Mouse (Mus musculus): ENCODE data around the gene Acacb. TPM values are rescaled to one million over a fixed set of nuclear protein-coding genes. Genes with fewer than 3 reads are reported as not detected.

The Acacb gene
- polyA plus RNA-seq, 1 experiment = 0.67 TPM

DNA sequence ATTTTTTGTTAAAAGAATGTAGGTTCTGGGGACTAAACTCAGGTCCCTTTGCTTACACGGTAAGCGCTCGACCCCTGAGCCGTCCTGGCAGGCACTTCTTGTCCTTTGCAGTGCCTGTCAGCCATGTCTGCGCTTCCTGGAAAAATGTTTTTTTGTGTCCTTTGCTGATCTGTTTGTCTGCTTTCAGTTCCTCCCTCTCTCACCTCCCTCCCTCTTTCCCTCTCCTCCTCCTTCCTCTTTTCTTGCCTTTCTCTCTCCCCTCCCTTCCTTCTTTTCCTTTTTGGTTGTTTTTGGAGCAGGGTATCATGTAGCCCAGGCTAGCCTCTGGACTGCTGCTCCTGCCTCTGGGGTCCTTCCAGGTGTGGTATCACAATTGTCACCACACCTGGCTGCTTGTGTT, 31.3 kb upstream of the Acacb start:
- no peaks in the 10 kb centered on the region for H3K4me1 ChIP-seq (ENCODE audit: control insufficient read depth, insufficient read depth, low read length)
- WGBS = 62% methylated on average over 5 of the region's 5 CpGs
- no peak overlapping the region for H3K4me3 ChIP-seq (replicated peaks; ENCODE audit: control insufficient read depth, low read depth, low read length)
- TF ChIP-seq POLR2A (IDR thresholded peaks at IDR 0.05; ENCODE audit: borderline replicate concordance, control insufficient read depth, low read depth, low read length) (no peak), CTCF (IDR thresholded peaks at IDR 0.05; ENCODE audit: control insufficient read depth, insufficient read depth, low read length) (no peak)
- no peak overlapping the region for H3K27ac ChIP-seq (ENCODE audit: control insufficient read depth, insufficient read depth, low read depth, low read length, poor library complexity)

DNA sequence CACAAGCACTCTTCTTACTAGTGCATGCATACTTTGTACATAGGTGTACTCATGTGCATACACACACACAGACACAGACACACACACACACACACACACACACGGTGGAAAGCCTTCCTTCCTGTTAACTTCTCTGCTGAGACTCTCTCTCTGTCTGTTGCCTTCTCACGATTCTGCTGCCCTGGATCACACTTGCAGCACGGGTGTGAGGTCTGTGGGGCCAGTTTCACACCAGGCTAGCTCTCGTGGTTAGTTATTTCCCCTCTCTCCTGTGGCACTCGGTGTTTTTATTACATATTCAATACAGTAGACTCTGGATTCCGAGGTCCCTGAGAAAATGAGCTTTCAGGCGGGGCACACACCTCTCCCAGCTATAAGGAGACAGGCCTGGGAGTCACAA, 29.7 kb upstream of the Acacb start:
- H3K27ac ChIP-seq (ENCODE audit: control insufficient read depth, insufficient read depth, low read depth, low read length, poor library complexity) = no peak overlapping the region
- H3K4me3 ChIP-seq (replicated peaks; ENCODE audit: control insufficient read depth, low read depth, low read length) = no peak overlapping the region
- no peaks in the 10 kb centered on the region for H3K4me1 ChIP-seq (ENCODE audit: control insufficient read depth, insufficient read depth, low read length)
- TF ChIP-seq CTCF (IDR thresholded peaks at IDR 0.05; ENCODE audit: control insufficient read depth, insufficient read depth, low read length) (no peak), POLR2A (IDR thresholded peaks at IDR 0.05; ENCODE audit: borderline replicate concordance, control insufficient read depth, low read depth, low read length) (no peak)
- 36% methylated on average over 7 of the region's 7 CpGs for WGBS

DNA sequence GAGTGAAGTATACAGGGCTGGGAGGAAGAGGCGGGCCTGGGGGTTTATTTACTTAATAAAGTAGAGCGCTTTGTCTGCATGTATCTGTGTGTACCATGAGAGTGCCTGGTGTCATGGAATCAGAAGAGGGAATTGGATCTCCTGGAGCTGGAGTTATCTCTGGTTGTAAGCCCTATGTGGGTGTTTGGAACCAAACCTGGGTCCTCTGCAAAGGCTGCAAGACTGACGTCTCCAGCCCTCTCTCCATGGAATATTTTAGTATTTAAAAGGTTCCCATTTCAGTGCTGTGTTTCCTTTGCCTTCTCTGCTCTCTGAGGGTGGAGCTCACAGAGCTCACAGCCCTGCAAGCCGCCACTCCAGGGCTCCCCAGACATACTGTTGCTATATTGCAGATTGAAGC, 26.5 kb upstream of the Acacb start:
- H3K4me1 ChIP-seq (ENCODE audit: control insufficient read depth, insufficient read depth, low read length) = no peaks in the 10 kb centered on the region
- no peak overlapping the region for H3K27ac ChIP-seq (ENCODE audit: control insufficient read depth, insufficient read depth, low read depth, low read length, poor library complexity)
- no peak overlapping the region for H3K4me3 ChIP-seq (replicated peaks; ENCODE audit: control insufficient read depth, low read depth, low read length)
- 82% methylated on average over 4 of the region's 4 CpGs for whole genome bisulfite sequencing
- TF ChIP-seq POLR2A (IDR thresholded peaks at IDR 0.05; ENCODE audit: borderline replicate concordance, control insufficient read depth, low read depth, low read length) (no peak), CTCF (IDR thresholded peaks at IDR 0.05; ENCODE audit: control insufficient read depth, insufficient read depth, low read length) (no peak)

DNA sequence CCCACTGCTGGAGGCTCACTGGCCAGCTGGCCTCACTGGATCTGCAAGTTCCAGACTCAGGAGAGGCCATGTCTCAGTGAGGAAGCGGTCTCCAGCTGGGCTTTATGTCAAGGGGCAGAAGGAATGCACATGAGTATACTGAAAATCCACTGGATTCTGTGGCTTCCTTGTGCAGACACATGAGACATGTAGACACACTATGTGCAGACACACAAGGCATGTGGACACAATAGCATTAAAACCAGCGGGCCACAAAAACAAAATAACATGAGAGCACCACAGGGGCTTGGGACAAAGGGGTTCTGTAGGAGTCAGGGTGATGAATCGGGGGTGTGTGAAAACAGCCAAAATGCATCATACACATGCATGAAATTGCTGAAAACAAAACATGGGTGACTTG, 20.3 kb upstream of the Acacb start:
- TF ChIP-seq CTCF (IDR thresholded peaks at IDR 0.05; ENCODE audit: control insufficient read depth, insufficient read depth, low read length) (no peak), POLR2A (IDR thresholded peaks at IDR 0.05; ENCODE audit: borderline replicate concordance, control insufficient read depth, low read depth, low read length) (no peak)
- H3K4me3 ChIP-seq (replicated peaks; ENCODE audit: control insufficient read depth, low read depth, low read length) = no peak overlapping the region
- no peaks in the 10 kb centered on the region; the same call in 1 of the 2 replicates for H3K4me1 ChIP-seq (ENCODE audit: control insufficient read depth, insufficient read depth, low read length)
- 79% methylated on average over 3 of the region's 3 CpGs for WGBS
- H3K27ac ChIP-seq (ENCODE audit: control insufficient read depth, insufficient read depth, low read depth, low read length, poor library complexity) = no peak overlapping the region

DNA sequence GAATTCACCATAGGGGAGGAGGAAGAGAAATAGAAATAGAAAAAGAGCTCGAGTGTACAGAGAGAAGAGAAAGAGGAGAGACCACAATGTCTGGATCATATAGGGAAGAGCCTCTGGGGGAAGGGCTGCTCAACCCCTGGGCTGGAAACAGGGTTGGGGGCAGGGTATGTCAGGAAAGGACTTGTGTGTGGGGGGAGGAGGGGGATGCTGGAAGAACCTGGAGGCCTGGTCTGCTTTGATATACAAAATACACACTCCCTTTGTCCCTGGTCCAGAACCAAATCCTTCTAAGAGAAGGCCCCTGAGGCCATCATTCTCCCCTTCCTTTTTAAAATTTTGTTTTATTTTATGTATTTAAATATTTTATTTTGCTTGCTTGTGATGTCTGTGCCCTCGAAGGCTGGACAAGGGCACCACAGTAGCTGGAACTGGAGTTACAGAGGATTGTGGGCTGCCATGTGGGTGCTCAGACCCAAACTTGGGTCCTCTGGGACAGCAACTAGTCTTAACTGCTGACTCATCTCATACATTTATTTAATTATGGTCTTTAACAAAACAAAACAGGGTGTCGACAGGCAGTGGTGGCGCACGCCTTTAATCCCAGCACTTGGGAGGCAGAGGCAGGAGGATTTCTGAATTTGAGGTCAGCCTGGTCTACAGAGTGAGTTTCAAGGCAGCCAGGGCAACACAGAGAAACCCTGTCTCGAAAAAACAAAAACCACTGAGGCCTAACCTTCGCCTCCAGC, 19.7 kb upstream of the Acacb start:
- Histone ChIP-seq H3K27ac (ENCODE audit: control insufficient read depth, insufficient read depth, low read depth, low read length, poor library complexity) (no peak overlapping the region), H3K4me3 (replicated peaks; ENCODE audit: control insufficient read depth, low read depth, low read length) (no peak overlapping the region), H3K4me1 (ENCODE audit: control insufficient read depth, insufficient read depth, low read length) (no peaks in the 10 kb centered on the region; the same call in 1 of the 2 replicates)
- TF ChIP-seq POLR2A (IDR thresholded peaks at IDR 0.05; ENCODE audit: borderline replicate concordance, control insufficient read depth, low read depth, low read length) (no peak), CTCF (IDR thresholded peaks at IDR 0.05; ENCODE audit: control insufficient read depth, insufficient read depth, low read length) (no peak)
- 74% methylated on average over 7 of the region's 7 CpGs for WGBS

DNA sequence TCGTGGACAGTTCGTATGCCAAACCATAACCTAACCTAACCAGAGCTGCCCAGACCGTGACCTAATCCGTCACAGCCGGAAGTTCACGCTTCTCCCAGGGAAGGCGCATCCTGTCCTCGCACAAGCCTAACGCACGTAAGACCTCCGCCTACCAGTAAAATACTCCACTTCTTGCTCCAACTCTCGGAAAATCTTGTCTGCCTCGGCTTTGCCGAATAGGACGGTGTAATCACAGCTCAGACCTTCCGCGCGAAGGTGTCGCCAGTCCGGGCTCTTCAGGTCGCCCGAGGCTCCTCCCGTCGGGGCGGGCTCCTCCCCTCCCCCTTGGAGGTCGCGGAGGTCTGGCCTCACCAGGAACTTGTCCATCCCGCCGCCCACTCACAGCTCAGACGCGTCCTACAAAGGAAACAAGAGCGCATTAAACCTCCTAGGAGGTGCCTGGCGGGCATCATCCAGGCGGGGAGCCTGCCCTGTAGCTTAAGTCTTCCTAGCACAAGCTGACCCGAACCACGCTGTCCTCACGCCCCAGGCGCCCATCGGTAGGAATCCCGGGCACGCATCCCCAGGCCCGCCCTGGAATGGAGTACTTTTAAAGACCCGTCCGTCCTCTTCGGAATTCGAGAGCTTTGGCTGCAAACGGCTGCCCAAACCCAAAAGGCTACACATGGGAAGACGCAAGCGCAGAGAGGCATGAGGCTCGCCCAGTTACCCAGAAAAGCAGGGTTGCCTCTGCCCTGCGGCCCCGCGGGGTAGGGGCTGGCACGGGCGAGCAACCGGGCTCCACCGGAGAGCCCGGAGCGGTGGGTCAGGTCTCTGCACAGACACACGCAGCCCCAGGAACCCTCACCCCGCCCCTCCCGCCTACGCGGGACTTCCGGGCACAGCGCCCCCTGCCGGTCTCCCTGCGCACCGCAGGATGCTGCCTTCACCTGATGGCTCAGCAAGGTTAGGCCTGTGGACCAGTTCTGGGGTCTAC, 18.7 kb upstream of the Acacb start, which contains the start of gene Alkbh2:
TSS of gene Alkbh2 (minus strand) at position 845 of the 976 bp plus-strand sequence.
- H3K27ac ChIP-seq (ENCODE audit: control insufficient read depth, insufficient read depth, low read depth, low read length, poor library complexity) = peak within 1 kb of the TSS; percentile 0; the same call in 1 of the 2 replicates
- 2% methylated on average over 69 of the region's 69 CpGs for WGBS

DNA sequence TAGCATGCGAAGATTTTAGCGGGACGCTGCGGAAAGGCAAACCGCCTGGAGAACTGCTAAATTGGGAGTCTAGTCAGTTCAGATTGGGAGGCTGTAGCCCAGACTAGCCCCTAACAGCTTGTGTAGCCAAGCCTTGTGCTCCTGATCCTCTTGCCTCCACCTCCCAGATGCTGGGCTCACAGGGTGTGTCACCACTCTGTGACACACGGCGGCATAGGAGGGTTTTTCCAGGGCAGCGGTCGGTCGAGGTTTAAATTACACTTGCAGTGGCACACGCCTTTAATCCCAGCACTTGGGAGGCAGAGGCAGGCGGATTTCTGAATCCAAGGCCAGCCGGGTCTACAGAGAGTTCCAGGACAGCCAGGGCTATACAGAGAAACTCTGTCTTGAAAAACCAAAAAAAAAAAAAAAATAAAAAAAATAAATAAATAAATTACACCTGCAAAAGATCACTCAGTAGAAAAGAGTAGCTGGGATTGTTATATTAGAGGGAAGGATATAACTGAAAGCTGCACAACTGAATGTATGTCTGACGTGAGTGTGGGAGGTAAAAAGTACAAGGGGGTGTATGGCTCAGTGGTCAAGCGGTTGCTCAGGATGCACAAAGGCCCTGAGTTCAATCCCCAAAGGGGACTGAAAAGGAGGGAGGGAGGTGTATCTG, 16.7 kb upstream of the Acacb start:
- 80% methylated on average over 15 of the region's 15 CpGs for WGBS
- Histone ChIP-seq H3K4me3 (replicated peaks; ENCODE audit: control insufficient read depth, low read depth, low read length) (no peak overlapping the region), H3K27ac (ENCODE audit: control insufficient read depth, insufficient read depth, low read depth, low read length, poor library complexity) (no peak overlapping the region), H3K4me1 (ENCODE audit: control insufficient read depth, insufficient read depth, low read length) (no peaks in the 10 kb centered on the region; the same call in 1 of the 2 replicates)
- no peak for TF ChIP-seq CTCF (IDR thresholded peaks at IDR 0.05; ENCODE audit: control insufficient read depth, insufficient read depth, low read length)
- TF ChIP-seq POLR2A (IDR thresholded peaks at IDR 0.05; ENCODE audit: borderline replicate concordance, control insufficient read depth, low read depth, low read length) = no peak

More for the DNA sequence above, 18.7 kb upstream of the Acacb start, which contains the start of gene Alkbh2:
- H3K4me3 ChIP-seq (replicated peaks; ENCODE audit: control insufficient read depth, low read depth, low read length) = peak within 1 kb of the TSS; percentile 74
- TF ChIP-seq CTCF (IDR thresholded peaks at IDR 0.05; ENCODE audit: control insufficient read depth, insufficient read depth, low read length) (peak; percentile 94), POLR2A (IDR thresholded peaks at IDR 0.05; ENCODE audit: borderline replicate concordance, control insufficient read depth, low read depth, low read length) (peak; percentile 40; the same call in 1 of the 2 replicates)
- H3K4me1 ChIP-seq (ENCODE audit: control insufficient read depth, insufficient read depth, low read length) = no peaks in the 10 kb centered on the region; the same call in 1 of the 2 replicates
